Mouse (Mus musculus): ENCODE measurements around the gene Pfkp. TPM values are rescaled to one million over a fixed set of nuclear protein-coding genes. Genes with fewer than 3 reads are reported as not detected.

Pfkp gene
- total and polyA plus RNA-seq, 3 experiments: 53.3 to 175 TPM; not detected in 1

DNA sequence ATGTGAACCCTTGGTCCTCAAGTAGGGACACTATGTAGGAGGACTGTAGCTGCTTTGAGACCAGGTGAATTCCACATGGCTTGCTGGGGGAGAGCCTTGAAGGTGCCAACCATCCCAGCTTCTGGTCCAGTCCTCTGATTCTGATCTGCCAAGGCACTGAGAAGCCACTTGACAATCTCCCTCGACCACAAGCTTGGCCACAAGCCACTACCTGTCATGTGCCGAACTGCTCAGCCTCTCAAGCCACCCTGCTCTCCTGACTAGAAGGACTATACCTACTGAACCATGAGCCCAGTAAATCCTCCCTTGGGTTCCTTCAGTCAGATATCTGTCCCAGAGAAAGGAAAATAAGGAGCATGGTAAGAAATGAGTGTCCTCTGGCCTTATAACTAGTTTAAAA is 24.0 kb downstream of the Pfkp start:
- H3K9ac ChIP-seq (ENCODE audit: control insufficient read depth, low read depth, low read length, poor library complexity, severe bottlenecking): no peak overlapping the region
- no peak for DNase-seq (ENCODE audit: low read depth, low spot score)
- H3K27me3 ChIP-seq (ENCODE audit: control insufficient read depth in 1 of 2, insufficient read depth in 2 of 2, low read length in 2 of 2): no peaks in the 10 kb centered on the region
- TF ChIP-seq EP300 (IDR thresholded peaks at IDR 0.05; ENCODE audit: low read depth in 1 of 2, low read length in 2 of 2) (0 out of 4 replicates have a peak, but pooled peaks of 1 of the 2 experiments have one; percentile 10), RAD21 (IDR thresholded peaks at IDR 0.05; ENCODE audit: low read depth, low read length) (no peak), USF1 (IDR thresholded peaks at IDR 0.05; ENCODE audit: low read depth, low read length) (peak; percentile 53; the same call in 1 of the 2 replicates), SMC3 (IDR thresholded peaks at IDR 0.05; ENCODE audit: low read depth, low read length) (no peak), CTCF (IDR thresholded peaks at IDR 0.05 in 2 of 3, conservative IDR thresholded peaks at IDR 0.05 in 1 of 3; ENCODE audit: control insufficient read depth in 1 of 3, insufficient read depth in 1 of 3, low read depth in 2 of 3, low read length in 3 of 3, poor library complexity in 1 of 3, severe bottlenecking in 1 of 3) (no peak), ZKSCAN1 (IDR thresholded peaks at IDR 0.05; ENCODE audit: low read depth, low read length) (no peak)
- H3K9me3 ChIP-seq (replicated peaks; ENCODE audit: insufficient read depth, low read length): no peaks in the 10 kb centered on the region
- H3K4me1 ChIP-seq (ENCODE audit: control insufficient read depth in 1 of 2, insufficient read depth in 2 of 2, low read length in 2 of 2): peaks cover 7 to 8% of the 10 kb centered on the region in 2 experiments; a peak in 3 of 4 replicates
- no peak overlapping the region for H3K27ac ChIP-seq (ENCODE audit: control insufficient read depth, low read depth, low read length)
- H3K36me3 ChIP-seq (ENCODE audit: control insufficient read depth in 1 of 2, insufficient read depth in 2 of 2, low read length in 2 of 2): peaks cover 15 to 34% of the 10 kb centered on the region in 2 experiments
- peaks cover 11% of the 10 kb centered on the region for H3K79me2 ChIP-seq (ENCODE audit: control insufficient read depth, insufficient read depth, low read length, poor library complexity)
- no peak overlapping the region for H3K4me3 ChIP-seq (ENCODE audit: control insufficient read depth in 1 of 2, insufficient read depth in 1 of 2, low read depth in 2 of 2, low read length in 2 of 2)

DNA sequence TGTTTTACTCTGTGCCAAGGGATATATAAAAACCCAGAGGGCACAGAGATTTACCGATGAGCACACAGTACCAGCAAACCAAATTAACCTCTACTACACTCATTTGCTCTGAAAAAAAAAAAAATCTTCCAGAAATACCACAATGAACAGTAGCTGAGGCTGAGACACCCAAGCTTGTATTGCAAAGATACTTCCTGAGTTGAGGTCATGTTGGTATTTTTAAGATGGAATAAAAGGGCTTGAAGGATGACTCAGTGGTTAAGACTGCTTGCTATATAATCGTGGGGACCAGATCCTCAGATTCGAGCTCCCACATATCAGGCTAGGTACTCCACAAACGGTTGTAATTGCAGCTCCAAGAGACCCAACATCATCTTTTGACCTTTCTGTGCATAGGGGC is 24.5 kb downstream of the Pfkp start:
- TF ChIP-seq NRF1 (IDR thresholded peaks at IDR 0.05; ENCODE audit: insufficient read depth, low read depth, low read length, poor library complexity, severe bottlenecking) (no peak), ELF1 (IDR thresholded peaks at IDR 0.05; ENCODE audit: low read depth, low read length) (no peak), ZKSCAN1 (IDR thresholded peaks at IDR 0.05; ENCODE audit: low read depth, low read length) (no peak)
- DNase-seq (ENCODE audit: low read depth, low spot score): no peak
- H3K79me2 ChIP-seq (ENCODE audit: control insufficient read depth, insufficient read depth, low read length, poor library complexity): peaks cover 7% of the 10 kb centered on the region
- H3K27me3 ChIP-seq (ENCODE audit: control insufficient read depth in 1 of 2, insufficient read depth in 2 of 2, low read length in 2 of 2): no peaks in the 10 kb centered on the region
- no peaks in the 10 kb centered on the region for H3K9me3 ChIP-seq (replicated peaks; ENCODE audit: insufficient read depth, low read length)
- peaks cover 15 to 35% of the 10 kb centered on the region in 2 experiments for H3K36me3 ChIP-seq (ENCODE audit: control insufficient read depth in 1 of 2, insufficient read depth in 2 of 2, low read length in 2 of 2)
- no peak overlapping the region for H3K4me3 ChIP-seq (ENCODE audit: control insufficient read depth in 1 of 2, insufficient read depth in 1 of 2, low read depth in 2 of 2, low read length in 2 of 2)
- no peak overlapping the region for H3K9ac ChIP-seq (ENCODE audit: control insufficient read depth, low read depth, low read length, poor library complexity, severe bottlenecking)
- H3K4me1 ChIP-seq (ENCODE audit: control insufficient read depth in 1 of 2, insufficient read depth in 2 of 2, low read length in 2 of 2): peaks cover 7 to 8% of the 10 kb centered on the region in 2 experiments; a peak in 3 of 4 replicates
- H3K27ac ChIP-seq (ENCODE audit: control insufficient read depth, low read depth, low read length): no peak overlapping the region

GRCm38 (mm10) chr13:6621831-6622230 is 26.7 kb downstream of the Pfkp start:
- DNase-seq (ENCODE audit: low read depth, low spot score): no peak
- H3K36me3 ChIP-seq (ENCODE audit: control insufficient read depth in 1 of 2, insufficient read depth in 2 of 2, low read length in 2 of 2): peaks cover 6 to 33% of the 10 kb centered on the region in 2 experiments
- H3K27ac ChIP-seq (ENCODE audit: control insufficient read depth, low read depth, low read length): no peak overlapping the region
- TF ChIP-seq GABPA (IDR thresholded peaks at IDR 0.05; ENCODE audit: low read depth, low read length) (no peak), RCOR1 (IDR thresholded peaks at IDR 0.05; ENCODE audit: low read depth, low read length) (no peak), ZMIZ1 (IDR thresholded peaks at IDR 0.05; ENCODE audit: low read depth, low read length) (no peak), POLR2AphosphoS2 (IDR thresholded peaks at IDR 0.05; ENCODE audit: low read length) (no peak), ZC3H11A (IDR thresholded peaks at IDR 0.05; ENCODE audit: low read depth, low read length) (no peak), POLR2A (IDR thresholded peaks at IDR 0.05; ENCODE audit: control insufficient read depth in 1 of 2, insufficient read depth in 1 of 2, low read depth in 1 of 2, low read length in 2 of 2, poor library complexity in 1 of 2) (no peak), ELF1 (IDR thresholded peaks at IDR 0.05; ENCODE audit: low read depth, low read length) (no peak), NELFE (IDR thresholded peaks at IDR 0.05; ENCODE audit: low read depth, low read length) (no peak), E2F4 (IDR thresholded peaks at IDR 0.05; ENCODE audit: borderline replicate concordance, low read depth, low read length) (no peak), TCF12 (IDR thresholded peaks at IDR 0.05; ENCODE audit: low read depth, low read length) (no peak), USF1 (IDR thresholded peaks at IDR 0.05; ENCODE audit: low read depth, low read length) (no peak), USF2 (IDR thresholded peaks at IDR 0.05; ENCODE audit: borderline replicate concordance in 1 of 2, insufficient read depth in 1 of 2, low read depth in 1 of 2, low read length in 2 of 2) (no peak)
- no peaks in the 10 kb centered on the region for H3K27me3 ChIP-seq (ENCODE audit: control insufficient read depth in 1 of 2, insufficient read depth in 2 of 2, low read length in 2 of 2)
- H3K4me1 ChIP-seq (ENCODE audit: control insufficient read depth in 1 of 2, insufficient read depth in 2 of 2, low read length in 2 of 2): peaks cover 2% of the 10 kb centered on the region in 2 experiments; a peak in 3 of 4 replicates
- H3K4me3 ChIP-seq (ENCODE audit: control insufficient read depth in 1 of 2, insufficient read depth in 1 of 2, low read depth in 2 of 2, low read length in 2 of 2): no peak overlapping the region
- peaks cover 2% of the 10 kb centered on the region; the same call in 1 of the 2 replicates for H3K79me2 ChIP-seq (ENCODE audit: control insufficient read depth, insufficient read depth, low read length, poor library complexity)
- H3K9ac ChIP-seq (ENCODE audit: control insufficient read depth, low read depth, low read length, poor library complexity, severe bottlenecking): no peak overlapping the region
- no peaks in the 10 kb centered on the region for H3K9me3 ChIP-seq (replicated peaks; ENCODE audit: insufficient read depth, low read length)
